Mouse (Mus musculus) thymus, adult 2 months (tissue): ENCODE data around the gene Gm39566. TPM values are rescaled to one million over a fixed set of nuclear protein-coding genes. Genes with fewer than 3 reads are reported as not detected.
A peak's percentile ranks its signal among the peaks of the same experiment; 100 is the strongest.

Experiments
- DNase-seq: peaks from one replicate; pipeline ENCODE4 v3.0.0; 2021
- H3K27ac ChIP-seq: fragments of 200-500 bp; 2 replicates; pipeline ENCODE4 v1.5.1; 2012; ENCODE audit warnings: low read length, control low read depth; ENCODE audit not compliant: control insufficient read depth, insufficient read depth
- H3K27me3 ChIP-seq: fragments of 200-500 bp; 2 replicates; pipeline ENCODE4 v1.6.1; 2012; ENCODE audit warnings: mild to moderate bottlenecking, low read length, moderate library complexity, mixed read lengths; ENCODE audit not compliant: control insufficient read depth, insufficient read depth
- H3K36me3 ChIP-seq: fragments of 200-500 bp; 2 replicates; pipeline ENCODE4 v1.6.1; 2012; ENCODE audit warnings: mild to moderate bottlenecking, low read length, moderate library complexity; ENCODE audit not compliant: control insufficient read depth, insufficient read depth
- H3K4me1 ChIP-seq: fragments of 200-500 bp; replicated peaks from 2 replicates; pipeline ENCODE4 v1.6.1; 2012; ENCODE audit warnings: low read length; ENCODE audit not compliant: control insufficient read depth, insufficient read depth
- H3K4me3 ChIP-seq: fragments of 200-500 bp; 2 replicates; pipeline ENCODE4 v1.5.1; 2012; ENCODE audit warnings: mild to moderate bottlenecking, low read length, control low read depth, moderate library complexity; ENCODE audit not compliant: control insufficient read depth, insufficient read depth
- CTCF ChIP-seq: fragments of 200-500 bp; IDR thresholded peaks from 2 replicates; pipeline ENCODE4 v1.5.1; 2012; ENCODE audit warnings: mild to moderate bottlenecking, control low read depth, low read length, moderate library complexity, borderline replicate concordance; ENCODE audit not compliant: control insufficient read depth, poor library complexity, insufficient read depth; ENCODE audit errors: extremely low read depth
- POLR2A ChIP-seq: fragments of 200-500 bp; IDR thresholded peaks from 2 replicates; pipeline ENCODE4 v1.6.1; 2012; ENCODE audit warnings: mild to moderate bottlenecking, low read length, control low read depth, moderate library complexity; ENCODE audit not compliant: control insufficient read depth, poor library complexity, insufficient read depth; ENCODE audit errors: extremely low read depth
- WGBS: fragments of 180-500 bp; shearing (Covaris S2); methylation state at CpG from one replicate; pipeline ENCODE4 v1.1.7; 2018; 5-methylcytosine and 5-hydroxymethylcytosine counted together
- polyA plus RNA-seq: library from polyadenylated mRNA; depleted of rRNA; stranded (reverse); fragments of >200 nt; gene quantifications from 2 replicates; pipeline ENCODE4 v1.2.3, GENCODE M21; 2012

The Gm39566 gene
- polyA plus RNA-seq, 1 experiment = 0.05 TPM

GRCm38 (mm10) chr11:69799394-69800137, 15.5 kb downstream of the Gm39566 start:
- DNase-seq = no peak
- no peak for TF ChIP-seq POLR2A
- no peak overlapping the region for H3K27ac ChIP-seq
- no peaks in the 10 kb centered on the region for H3K36me3 ChIP-seq
- peaks cover 20% of the 10 kb centered on the region; the same call in 1 of the 2 replicates for H3K27me3 ChIP-seq
- H3K4me3 ChIP-seq = no peak overlapping the region
- H3K4me1 ChIP-seq = peaks cover 36% of the 10 kb centered on the region
- 34% methylated on average over 11 of the region's 12 CpGs for WGBS

- TF ChIP-seq POLR2A (no peak), CTCF (no peak)
- DNase-seq = no peak
- H3K27me3 ChIP-seq = peaks cover 18% of the 10 kb centered on the region; the same call in 1 of the 2 replicates
- no peaks in the 10 kb centered on the region for H3K36me3 ChIP-seq
- H3K4me1 ChIP-seq = peaks cover 24% of the 10 kb centered on the region
- H3K27ac ChIP-seq = no peak overlapping the region
- WGBS = 89% methylated on average over 7 of the region's 7 CpGs
- no peak overlapping the region for H3K4me3 ChIP-seq
Measured at GRCm38 (mm10) chr11:69797924-69798323, 17.2 kb downstream of the Gm39566 start.

GRCm38 (mm10) chr11:69795983-69796435, 19.1 kb downstream of the Gm39566 start:
- WGBS = 7% methylated on average over 13 of the region's 13 CpGs
- Histone ChIP-seq H3K27ac (no peak overlapping the region), H3K4me3 (peak overlapping the region; percentile 76), H3K27me3 (peaks cover 5% of the 10 kb centered on the region; the same call in 1 of the 2 replicates), H3K4me1 (peaks cover 9% of the 10 kb centered on the region), H3K36me3 (no peaks in the 10 kb centered on the region)
- DNase-seq = no peak
- TF ChIP-seq CTCF (no peak), POLR2A (no peak)

- DNase-seq = peak; percentile 94
- TF ChIP-seq CTCF = no peak
- TF ChIP-seq POLR2A = no peak
- Histone ChIP-seq H3K4me1 (peaks cover 2% of the 10 kb centered on the region), H3K4me3 (peak within 1 kb of the TSS; percentile 76), H3K27ac (no peak within 1 kb of the TSS), H3K27me3 (no peaks in the 10 kb centered on the region; the same call in 1 of the 2 replicates), H3K36me3 (no peaks in the 10 kb centered on the region)
- 3% methylated on average over 52 of the region's 52 CpGs for WGBS
Measured at GRCm38 (mm10) chr11:69795168-69795982, 19.7 kb downstream of the Gm39566 start, which contains the start of gene Chrnb1. Chrnb1 (minus strand) TSS chr11:69795943.

- Histone ChIP-seq H3K4me1 (no peaks in the 10 kb centered on the region; the same call in 1 of the 2 replicates), H3K4me3 (no peak overlapping the region), H3K27ac (no peak overlapping the region), H3K36me3 (no peaks in the 10 kb centered on the region), H3K27me3 (no peaks in the 10 kb centered on the region)
- no peak for DNase-seq
- TF ChIP-seq POLR2A (no peak), CTCF (no peak)
- 89% methylated on average over 5 of the region's 5 CpGs for WGBS
Measured at GRCm38 (mm10) chr11:69793429-69793828, 21.7 kb downstream of the Gm39566 start.

GRCm38 (mm10) chr11:69791420-69791819, 23.7 kb downstream of the Gm39566 start:
- DNase-seq = no peak
- H3K4me3 ChIP-seq = no peak overlapping the region
- WGBS = 95% methylated on average over 5 of the region's 5 CpGs
- no peaks in the 10 kb centered on the region for H3K36me3 ChIP-seq
- TF ChIP-seq CTCF = no peak
- TF ChIP-seq POLR2A = no peak
- H3K4me1 ChIP-seq = no peaks in the 10 kb centered on the region; the same call in 1 of the 2 replicates
- H3K27me3 ChIP-seq = no peaks in the 10 kb centered on the region
- H3K27ac ChIP-seq = no peak overlapping the region
